8 mouse cellular contexts compared by ENCODE assay signal in the genomic region with DNA sequence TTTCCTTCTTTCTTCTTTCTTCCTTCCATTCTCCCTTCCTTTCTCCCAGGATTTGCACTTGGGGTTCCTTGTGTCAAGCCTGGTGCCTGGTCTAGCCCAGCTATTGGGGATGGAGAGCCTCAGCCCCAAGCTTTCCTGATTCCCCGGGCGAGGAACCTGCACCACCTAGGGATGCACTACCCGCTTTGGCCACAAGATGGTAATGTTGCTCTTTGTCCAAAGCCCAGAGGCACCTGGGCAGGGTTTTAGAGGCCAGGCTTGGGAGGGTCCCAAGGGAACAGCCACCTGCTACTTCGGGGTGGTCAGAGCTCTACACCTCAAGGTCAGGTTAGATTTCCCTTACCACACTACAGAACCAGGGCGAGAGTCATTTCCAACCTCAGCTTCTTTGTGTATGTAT. TPM values are rescaled to one million over a fixed set of nuclear protein-coding genes. Genes with fewer than 3 reads are reported as not detected.
DNase-seq lines count a peak whose midpoint lies in the region; TF ChIP-seq lines count a peak whose summit lies in the region.

No protein-coding gene starts in this region.

- no peak for TF ChIP-seq POLR2A in cerebellum, adult 2 months (IDR thresholded peaks at IDR 0.05; ENCODE audit: borderline replicate concordance, insufficient read depth, low read length)

- no peak overlapping the region for H3K4me3 ChIP-seq in cerebellum, adult 2 months (replicated peaks; ENCODE audit: insufficient read depth, low read depth, low read length)

- H3K27ac ChIP-seq in cerebellum, adult 2 months (ENCODE audit: insufficient read depth, low read length): no peak overlapping the region

- peak; percentile 96 for TF ChIP-seq CTCF in cerebellum, adult 2 months (IDR thresholded peaks at IDR 0.05; ENCODE audit: borderline replicate concordance, insufficient read depth, low read depth, low read length)

- WGBS in cerebellum, adult 2 months: 1% methylated on average over 5 of the region's 5 CpGs

- peaks cover 2% of the 10 kb centered on the region; the same call in 1 of the 2 replicates for H3K27me3 ChIP-seq in cerebellum, adult 2 months (ENCODE audit: control insufficient read depth, insufficient read depth, low read length)

- peak; percentile 49 for DNase-seq in ovary, postnatal 10 days (ENCODE audit: low spot score)
- no peak for DNase-seq in ovary, adult 18-20 months (ENCODE audit: low spot score)
- DNase-seq in cerebellum, adult 2 months: peak; percentile 51 to 77
- peak; percentile 84 to 89 for DNase-seq in frontal cortex, postnatal 25 days (ENCODE audit: low spot score in 2 of 2)
- DNase-seq in kidney, postnatal 10 days: peak; percentile 83
- peak; percentile 35 to 43 for DNase-seq in lung, adult 18-20 months
- DNase-seq in right cerebral cortex, postnatal 10 days (ENCODE audit: low spot score in 2 of 2): peak; percentile 82 to 89
- DNase-seq in urinary bladder, postnatal 36 days (ENCODE audit: low spot score in 2 of 2): peak; percentile 57 to 58

- H3K4me1 ChIP-seq in cerebellum, adult 2 months (ENCODE audit: control insufficient read depth, insufficient read depth, low read length): 0 out of 2 replicates have a peak, but pooled peaks cover 4% of the 10 kb centered on the region

RNA-seq across cellular contexts. Expression of a gene that starts 2.5 kb away (rescaled TPM):
- polyA plus RNA-seq in cerebellum, adult 2 months (2012; rRNA removed): 4.7 and 5.9 TPM in 2 replicates

RNA-seq across cellular contexts. Expression of a gene that starts 53.5 kb away (rescaled TPM):
- polyA plus RNA-seq in cerebellum, adult 2 months (2012; rRNA removed): 47.4 and 48.5 TPM in 2 replicates
